Mouse (Mus musculus): ENCODE results near the gene Ubtd1. TPM values are rescaled to one million over a fixed set of nuclear protein-coding genes. Genes with fewer than 3 reads are reported as not detected.

Gene Ubtd1
- polyA plus RNA-seq, 1 experiment from 2014 or later: 13.0 TPM

GRCm38 (mm10) chr19:42014231-42014825, 32.8 kb downstream of the Ubtd1 start:
- no peak for ATAC-seq (ENCODE audit: low FRiP score, low read depth)
- Histone ChIP-seq H3K9ac (no peak overlapping the region), H3K4me2 (no peak overlapping the region), H3K4me3 (no peak overlapping the region), H3K27ac (replicated peaks) (no peak overlapping the region), H3K36me3 (no peaks in the 10 kb centered on the region), H3K9me3 (no peaks in the 10 kb centered on the region), H3K4me1 (replicated peaks) (peaks cover 11% of the 10 kb centered on the region; the same call in 1 of the 2 replicates), H3K27me3 (no peaks in the 10 kb centered on the region)
- 83% methylated on average over 3 of the region's 3 CpGs for WGBS

- Histone ChIP-seq H3K27me3 (no peaks in the 10 kb centered on the region), H3K4me3 (no peak overlapping the region), H3K9ac (no peak overlapping the region), H3K9me3 (no peaks in the 10 kb centered on the region), H3K27ac (replicated peaks) (no peak overlapping the region), H3K4me1 (replicated peaks) (peaks cover 11% of the 10 kb centered on the region; the same call in 1 of the 2 replicates), H3K36me3 (no peaks in the 10 kb centered on the region), H3K4me2 (no peak overlapping the region)
- no peak for ATAC-seq (ENCODE audit: low FRiP score, low read depth)
- WGBS: 88% methylated on average over 6 of the region's 6 CpGs
Observed at GRCm38 (mm10) chr19:42015001-42015400, 33.4 kb downstream of the Ubtd1 start.

GRCm38 (mm10) chr19:42016251-42016650, 34.7 kb downstream of the Ubtd1 start:
- WGBS: 69% methylated on average over 4 of the region's 4 CpGs
- no peak for ATAC-seq (ENCODE audit: low FRiP score, low read depth)
- Histone ChIP-seq H3K27ac (replicated peaks) (peak overlapping the region; percentile 45), H3K4me2 (no peak overlapping the region), H3K9ac (no peak overlapping the region), H3K27me3 (no peaks in the 10 kb centered on the region), H3K4me1 (replicated peaks) (peaks cover 11% of the 10 kb centered on the region; the same call in 1 of the 2 replicates), H3K36me3 (no peaks in the 10 kb centered on the region), H3K4me3 (no peak overlapping the region), H3K9me3 (no peaks in the 10 kb centered on the region)

GRCm38 (mm10) chr19:42016840-42017239, 35.3 kb downstream of the Ubtd1 start:
- H3K9ac ChIP-seq: no peak overlapping the region
- H3K36me3 ChIP-seq: no peaks in the 10 kb centered on the region
- 61% methylated on average over 5 of the region's 5 CpGs for WGBS
- no peaks in the 10 kb centered on the region for H3K27me3 ChIP-seq
- no peak overlapping the region for H3K4me3 ChIP-seq
- no peak for ATAC-seq (ENCODE audit: low FRiP score, low read depth)
- H3K9me3 ChIP-seq: no peaks in the 10 kb centered on the region
- H3K4me1 ChIP-seq (replicated peaks): peaks cover 11% of the 10 kb centered on the region; the same call in 1 of the 2 replicates
- H3K4me2 ChIP-seq: no peak overlapping the region
- peak overlapping the region; percentile 61 for H3K27ac ChIP-seq (replicated peaks)

- H3K4me1 ChIP-seq (replicated peaks): peaks cover 11% of the 10 kb centered on the region; the same call in 1 of the 2 replicates
- H3K4me3 ChIP-seq: no peak overlapping the region
- no peaks in the 10 kb centered on the region for H3K36me3 ChIP-seq
- WGBS: 63% methylated on average over 8 of the region's 8 CpGs
- ATAC-seq (ENCODE audit: low FRiP score, low read depth): 0 out of 2 replicates have a peak, but pooled peaks have one; percentile 20
- no peaks in the 10 kb centered on the region for H3K27me3 ChIP-seq
- peak overlapping the region; percentile 61 for H3K27ac ChIP-seq (replicated peaks)
- H3K4me2 ChIP-seq: no peak overlapping the region
- no peak overlapping the region for H3K9ac ChIP-seq
- no peaks in the 10 kb centered on the region for H3K9me3 ChIP-seq
Observed at GRCm38 (mm10) chr19:42017399-42018247, 36.1 kb downstream of the Ubtd1 start.

- no peak for ATAC-seq (ENCODE audit: low FRiP score, low read depth)
- no peak overlapping the region for H3K4me3 ChIP-seq
- H3K27ac ChIP-seq (replicated peaks): no peak overlapping the region
- H3K4me2 ChIP-seq: no peak overlapping the region
- H3K9me3 ChIP-seq: no peaks in the 10 kb centered on the region
- no peak overlapping the region for H3K9ac ChIP-seq
- 52% methylated on average over 4 of the region's 4 CpGs for WGBS
- no peaks in the 10 kb centered on the region for H3K27me3 ChIP-seq
- peaks cover 11% of the 10 kb centered on the region; the same call in 1 of the 2 replicates for H3K4me1 ChIP-seq (replicated peaks)
- H3K36me3 ChIP-seq: no peaks in the 10 kb centered on the region
Observed at GRCm38 (mm10) chr19:42019011-42019522, 37.5 kb downstream of the Ubtd1 start.

- Histone ChIP-seq H3K9me3 (no peaks in the 10 kb centered on the region), H3K9ac (no peak overlapping the region), H3K27me3 (no peaks in the 10 kb centered on the region), H3K4me3 (no peak overlapping the region), H3K4me1 (replicated peaks) (peaks cover 9% of the 10 kb centered on the region; the same call in 1 of the 2 replicates), H3K27ac (replicated peaks) (0 out of 2 replicates have a peak overlapping the region, but pooled peaks have one; percentile 3), H3K36me3 (no peaks in the 10 kb centered on the region), H3K4me2 (no peak overlapping the region)
- no peak for ATAC-seq (ENCODE audit: low FRiP score, low read depth)
- 62% methylated on average over 10 of the region's 10 CpGs for WGBS
Observed at GRCm38 (mm10) chr19:42021681-42022541, 40.3 kb downstream of the Ubtd1 start.

- H3K4me1 ChIP-seq (replicated peaks): peaks cover 3% of the 10 kb centered on the region; the same call in 1 of the 2 replicates
- WGBS: 73% methylated on average over 2 of the region's 2 CpGs
- H3K9me3 ChIP-seq: no peaks in the 10 kb centered on the region
- no peak overlapping the region for H3K9ac ChIP-seq
- no peaks in the 10 kb centered on the region for H3K27me3 ChIP-seq
- H3K4me2 ChIP-seq: no peak overlapping the region
- H3K36me3 ChIP-seq: no peaks in the 10 kb centered on the region
- no peak overlapping the region for H3K4me3 ChIP-seq
- ATAC-seq (ENCODE audit: low FRiP score, low read depth): no peak
- no peak overlapping the region for H3K27ac ChIP-seq (replicated peaks)
Observed at GRCm38 (mm10) chr19:42022542-42022848, 40.9 kb downstream of the Ubtd1 start.

GRCm38 (mm10) chr19:42026158-42026557, 44.6 kb downstream of the Ubtd1 start:
- no peaks in the 10 kb centered on the region for H3K27me3 ChIP-seq
- ATAC-seq (ENCODE audit: low FRiP score, low read depth): peak; percentile 51; the same call in 1 of the 2 replicates
- WGBS: 12% methylated on average over 5 of the region's 5 CpGs

GRCm38 (mm10) chr19:42031112-42031511, 49.5 kb downstream of the Ubtd1 start:
- H3K9ac ChIP-seq: no peak overlapping the region
- no peaks in the 10 kb centered on the region for H3K9me3 ChIP-seq
- ATAC-seq (ENCODE audit: low FRiP score, low read depth): no peak
- H3K4me2 ChIP-seq: no peak overlapping the region
- H3K4me1 ChIP-seq (replicated peaks): peaks cover 9% of the 10 kb centered on the region; the same call in 1 of the 2 replicates
- no peak overlapping the region for H3K4me3 ChIP-seq
- H3K36me3 ChIP-seq: no peaks in the 10 kb centered on the region
- H3K27ac ChIP-seq (replicated peaks): no peak overlapping the region
- WGBS: 88% methylated on average over 5 of the region's 5 CpGs
- no peaks in the 10 kb centered on the region for H3K27me3 ChIP-seq

More at GRCm38 (mm10) chr19:42026158-42026557, 44.6 kb downstream of the Ubtd1 start:
- no peaks in the 10 kb centered on the region for H3K4me1 ChIP-seq (replicated peaks)
- H3K9me3 ChIP-seq: no peaks in the 10 kb centered on the region
- no peak overlapping the region for H3K27ac ChIP-seq (replicated peaks)
- H3K4me3 ChIP-seq: no peak overlapping the region
- H3K36me3 ChIP-seq: no peaks in the 10 kb centered on the region
- no peak overlapping the region for H3K4me2 ChIP-seq
- no peak overlapping the region for H3K9ac ChIP-seq

GRCm38 (mm10) chr19:42033611-42034010, 52.0 kb downstream of the Ubtd1 start:
- no peak for ATAC-seq (ENCODE audit: low FRiP score, low read depth)
- Histone ChIP-seq H3K9ac (no peak overlapping the region), H3K4me1 (replicated peaks) (peaks cover 9% of the 10 kb centered on the region; the same call in 1 of the 2 replicates), H3K4me2 (no peak overlapping the region), H3K9me3 (no peaks in the 10 kb centered on the region), H3K36me3 (no peaks in the 10 kb centered on the region), H3K4me3 (no peak overlapping the region), H3K27me3 (no peaks in the 10 kb centered on the region), H3K27ac (replicated peaks) (no peak overlapping the region)
- WGBS: 74% methylated on average over 14 of the region's 14 CpGs
